Mouse (Mus musculus): ENCODE measurements around the gene Litaf.

Litaf gene

GRCm38 (mm10) chr16:11066029-11066832 lies at the start of gene Litaf:
Litaf (minus strand) TSS chr16:11066157.
- peak; percentile 98 for DNase-seq (ENCODE audit: low spot score in 2 of 2)

- no peak for DNase-seq (ENCODE audit: low spot score in 2 of 2)
Measured at GRCm38 (mm10) chr16:11109198-11109740, 43.3 kb upstream of the Litaf start.

- DNase-seq (ENCODE audit: low spot score in 2 of 2): no peak
Measured at GRCm38 (mm10) chr16:11104905-11105304, 38.9 kb upstream of the Litaf start.

- no peak for DNase-seq (ENCODE audit: low spot score in 2 of 2)
Measured at GRCm38 (mm10) chr16:11097301-11097700, 31.3 kb upstream of the Litaf start.

GRCm38 (mm10) chr16:11093717-11094386 lies 27.9 kb upstream of the Litaf start:
- no peak for DNase-seq (ENCODE audit: low spot score in 2 of 2)

GRCm38 (mm10) chr16:11092523-11092922 lies 26.6 kb upstream of the Litaf start:
- DNase-seq (ENCODE audit: low spot score in 2 of 2): peak; percentile 69 to 74

- no peak for DNase-seq (ENCODE audit: low spot score in 2 of 2)
Measured at GRCm38 (mm10) chr16:11092061-11092460, 26.1 kb upstream of the Litaf start.

GRCm38 (mm10) chr16:11090836-11091570 lies 25.0 kb upstream of the Litaf start:
- DNase-seq (ENCODE audit: low spot score in 2 of 2): peak; percentile 79 to 84

- DNase-seq (ENCODE audit: low spot score in 2 of 2): no peak
Measured at GRCm38 (mm10) chr16:11086856-11087588, 21.1 kb upstream of the Litaf start.

- DNase-seq (ENCODE audit: low spot score in 2 of 2): no peak
Measured at GRCm38 (mm10) chr16:11086299-11086698, 20.3 kb upstream of the Litaf start.

GRCm38 (mm10) chr16:11084181-11084580 lies 18.2 kb upstream of the Litaf start:
- no peak for DNase-seq (ENCODE audit: low spot score in 2 of 2)

GRCm38 (mm10) chr16:11078216-11078869 lies 12.4 kb upstream of the Litaf start:
- DNase-seq (ENCODE audit: low spot score in 2 of 2): no peak

GRCm38 (mm10) chr16:11077601-11078201 lies 11.7 kb upstream of the Litaf start:
- peak; percentile 89 to 93 for DNase-seq (ENCODE audit: low spot score in 2 of 2)

GRCm38 (mm10) chr16:11073060-11073459 lies 7.1 kb upstream of the Litaf start:
- DNase-seq (ENCODE audit: low spot score in 2 of 2): peak in 1 of 2 experiments; percentile 52

- DNase-seq (ENCODE audit: low spot score in 2 of 2): no peak
Measured at GRCm38 (mm10) chr16:11072454-11072853, 6.5 kb upstream of the Litaf start.

- DNase-seq (ENCODE audit: low spot score in 2 of 2): peak; percentile 79 to 83
Measured at GRCm38 (mm10) chr16:11071887-11072286, 5.9 kb upstream of the Litaf start.

GRCm38 (mm10) chr16:11071176-11071575 lies 5.2 kb upstream of the Litaf start:
- no peak for DNase-seq (ENCODE audit: low spot score in 2 of 2)

- peak; percentile 71 to 73 for DNase-seq (ENCODE audit: low spot score in 2 of 2)
Measured at GRCm38 (mm10) chr16:11069710-11070420, 3.9 kb upstream of the Litaf start.

GRCm38 (mm10) chr16:11069271-11069670 lies 3.3 kb upstream of the Litaf start:
- DNase-seq (ENCODE audit: low spot score in 2 of 2): no peak

GRCm38 (mm10) chr16:11068666-11069065 lies 2.7 kb upstream of the Litaf start:
- DNase-seq (ENCODE audit: low spot score in 2 of 2): no peak
